Mouse (Mus musculus) ovary, postnatal 14 days (tissue): Measurements from ENCODE around the gene 4921507P07Rik.
A peak's percentile ranks its signal among the peaks of the same experiment; 100 is the strongest.
"Not testable (repeated sequence)": the region's sequence is repeated elsewhere in the genome, so short reads cannot be mapped to it uniquely, and the experiment has no call there.

ENCODE experiments used
- DNase-seq: peaks from one replicate; pipeline ENCODE4 v3.0.0; 2022; ENCODE audit warnings: low spot score

4921507P07Rik gene

GRCm38 (mm10) chr6:50557566-50557965 lies 38.9 kb downstream of the 4921507P07Rik start:
- DNase-seq, result no peak

GRCm38 (mm10) chr6:50554223-50554622 lies 42.2 kb downstream of the 4921507P07Rik start:
- not testable (repeated sequence) for DNase-seq

GRCm38 (mm10) chr6:50552881-50553518 lies 43.4 kb downstream of the 4921507P07Rik start:
- no peak for DNase-seq

- no peak for DNase-seq
Measured at GRCm38 (mm10) chr6:50549791-50550190, 46.6 kb downstream of the 4921507P07Rik start.

GRCm38 (mm10) chr6:50549051-50549450 lies 47.4 kb downstream of the 4921507P07Rik start:
- no peak for DNase-seq

GRCm38 (mm10) chr6:50545412-50546043 lies 50.9 kb downstream of the 4921507P07Rik start:
- DNase-seq, result peak; percentile 26

- no peak for DNase-seq
Measured at GRCm38 (mm10) chr6:50542535-50542934, 53.9 kb downstream of the 4921507P07Rik start.

- DNase-seq, result no peak
Measured at GRCm38 (mm10) chr6:50539641-50540040, 56.8 kb downstream of the 4921507P07Rik start.

- peak; percentile 71 for DNase-seq
Measured at GRCm38 (mm10) chr6:50536461-50536892, 60.0 kb downstream of the 4921507P07Rik start.

- no peak for DNase-seq
Measured at GRCm38 (mm10) chr6:50535346-50535745, 61.1 kb downstream of the 4921507P07Rik start.

GRCm38 (mm10) chr6:50531920-50532319 lies 64.5 kb downstream of the 4921507P07Rik start:
- no peak for DNase-seq

GRCm38 (mm10) chr6:50531003-50531402 lies 65.4 kb downstream of the 4921507P07Rik start:
- DNase-seq, result no peak

GRCm38 (mm10) chr6:50529194-50529593 lies 67.2 kb downstream of the 4921507P07Rik start:
- no peak for DNase-seq

- no peak for DNase-seq
Measured at GRCm38 (mm10) chr6:50527416-50527815, 69.0 kb downstream of the 4921507P07Rik start.

- DNase-seq, result peak; percentile 66
Measured at GRCm38 (mm10) chr6:50526597-50527024, 69.8 kb downstream of the 4921507P07Rik start.

- DNase-seq, result no peak
Measured at GRCm38 (mm10) chr6:50525846-50526245, 70.6 kb downstream of the 4921507P07Rik start.

- no peak for DNase-seq
Measured at GRCm38 (mm10) chr6:50524261-50524896, 72.1 kb downstream of the 4921507P07Rik start.
